Mouse (Mus musculus) layer of hippocampus, postnatal 14 days (tissue): Measurements from ENCODE around the gene Tenm3. TPM values are rescaled to one million over a fixed set of nuclear protein-coding genes. Genes with fewer than 3 reads are reported as not detected.

Experiments
- DNase-seq, 2 experiments: peaks; one replicate each; pipeline ENCODE4 v3.0.0; 2021 to 2022; ENCODE audit warnings: low spot score in 2 of 2, mixed read lengths in 1 of 2
- total RNA-seq, 2 experiments: library from RNA; stranded (reverse); gene quantifications; 2 replicates each; pipeline ENCODE4 v1.2.3; 2021

The Tenm3 gene
- total RNA-seq, 2 experiments from 2014 or later: 79.8 to 101 TPM

DNA sequence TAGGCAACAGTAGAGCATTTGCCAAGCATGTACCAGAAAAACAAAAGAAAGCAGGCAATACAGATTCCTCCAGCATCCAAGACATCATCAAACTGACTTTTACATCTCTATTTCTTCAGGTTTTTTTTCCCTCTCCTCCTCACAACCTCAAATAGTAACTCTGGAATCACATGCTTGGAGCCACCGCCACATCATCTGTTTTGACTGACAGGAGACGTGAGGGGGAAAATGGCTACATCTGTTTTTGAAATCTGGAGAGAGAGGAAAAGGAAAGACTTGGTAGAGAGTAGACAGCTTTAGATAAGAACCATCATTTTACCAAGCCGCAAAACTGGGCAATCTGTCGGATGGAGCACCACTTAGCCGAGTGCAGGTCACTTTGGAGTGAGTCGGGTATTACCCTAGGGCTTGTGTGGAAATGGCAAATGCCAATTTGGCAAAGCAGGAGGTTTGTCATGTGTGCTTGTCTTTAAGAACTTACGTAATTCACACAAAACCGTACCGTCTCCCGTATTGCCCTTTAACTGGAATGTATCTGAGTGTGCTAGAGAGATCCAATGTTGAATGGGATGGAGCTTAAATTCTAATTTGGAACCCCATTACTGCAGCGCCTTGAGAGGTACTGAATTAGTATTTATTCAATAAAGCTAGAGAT is 312.7 kb downstream of the Tenm3 start:
- no peak for DNase-seq

DNA sequence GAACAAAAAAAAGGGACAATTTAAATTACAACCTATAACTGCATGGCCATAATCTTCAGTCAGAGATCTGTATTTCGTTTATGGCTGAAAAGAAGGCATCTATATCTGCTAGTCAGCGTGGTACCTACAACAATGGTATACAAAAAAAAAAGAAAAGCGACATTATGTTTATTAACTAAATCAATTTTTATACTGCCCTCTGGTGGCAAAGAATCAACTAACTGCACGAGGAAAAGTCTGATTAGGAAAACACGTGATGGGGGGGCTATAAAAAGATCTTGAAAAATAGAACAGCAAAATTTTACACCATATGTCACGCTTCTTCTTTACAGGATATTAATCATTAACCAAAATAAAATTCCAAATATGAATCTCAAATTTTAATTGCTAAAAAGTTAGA is 316.3 kb downstream of the Tenm3 start:
- peak in 1 of 2 experiments; percentile 69 for DNase-seq

DNA sequence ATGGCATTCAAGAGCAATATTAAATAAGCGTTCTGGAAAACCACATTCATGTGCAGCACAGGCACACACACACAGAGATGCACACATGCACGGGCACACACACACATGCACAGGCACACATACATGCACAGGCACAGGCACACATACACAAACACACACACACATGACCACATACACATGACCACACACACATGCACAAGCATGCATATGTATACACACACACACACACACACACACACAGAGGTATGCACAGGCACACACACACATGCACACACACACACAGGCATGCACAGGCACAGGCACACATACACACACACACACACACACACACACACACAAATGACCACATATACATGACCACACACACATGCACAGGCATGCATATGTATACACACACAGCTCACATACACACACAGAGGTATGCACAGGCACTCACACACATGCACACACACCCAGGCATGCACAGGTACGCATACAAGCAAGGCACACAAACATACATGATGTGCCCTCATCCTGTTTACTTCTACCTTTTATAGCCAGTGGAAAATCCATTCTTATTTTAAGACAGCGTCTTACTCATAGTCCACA is 321.1 kb downstream of the Tenm3 start:
- no peak for DNase-seq

DNA sequence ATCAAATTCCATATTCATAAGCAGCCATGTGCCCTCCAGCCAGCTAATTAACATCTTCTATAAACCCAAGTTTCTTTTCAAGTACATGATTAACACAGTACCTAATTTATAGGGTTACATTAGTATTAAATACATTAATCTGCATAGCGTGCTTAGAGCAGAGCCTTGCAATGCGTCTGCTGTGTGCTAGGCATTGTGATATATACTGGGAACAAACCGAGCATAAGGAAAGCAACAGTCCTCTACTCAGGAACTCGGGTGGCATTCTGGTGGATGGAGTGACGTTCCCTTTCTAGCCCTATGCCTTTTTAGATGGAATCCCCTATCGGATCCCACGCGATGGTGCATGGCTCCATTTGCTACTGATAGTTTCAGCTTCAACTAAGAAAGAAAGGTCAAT is 321.7 kb downstream of the Tenm3 start:
- no peak for DNase-seq

DNA sequence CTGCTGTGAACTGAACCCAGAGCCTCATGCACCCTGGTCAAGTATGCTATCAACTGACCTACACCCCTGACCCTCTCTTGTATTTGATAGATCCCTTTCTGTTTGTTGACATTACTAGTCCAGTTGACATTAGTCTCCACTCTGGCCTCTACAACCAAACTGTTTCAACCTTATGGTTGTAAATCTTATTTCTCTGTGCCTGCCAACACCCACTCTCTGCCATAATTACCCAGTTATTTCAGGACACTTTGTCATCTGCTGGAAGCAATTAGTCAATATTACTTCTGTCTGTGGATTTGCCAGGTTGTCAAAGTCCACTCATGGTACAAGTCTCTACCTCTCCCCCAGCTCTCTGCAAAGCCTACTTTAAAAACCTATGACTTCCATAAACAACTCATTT is 326.3 kb downstream of the Tenm3 start:
- DNase-seq: no peak

DNA sequence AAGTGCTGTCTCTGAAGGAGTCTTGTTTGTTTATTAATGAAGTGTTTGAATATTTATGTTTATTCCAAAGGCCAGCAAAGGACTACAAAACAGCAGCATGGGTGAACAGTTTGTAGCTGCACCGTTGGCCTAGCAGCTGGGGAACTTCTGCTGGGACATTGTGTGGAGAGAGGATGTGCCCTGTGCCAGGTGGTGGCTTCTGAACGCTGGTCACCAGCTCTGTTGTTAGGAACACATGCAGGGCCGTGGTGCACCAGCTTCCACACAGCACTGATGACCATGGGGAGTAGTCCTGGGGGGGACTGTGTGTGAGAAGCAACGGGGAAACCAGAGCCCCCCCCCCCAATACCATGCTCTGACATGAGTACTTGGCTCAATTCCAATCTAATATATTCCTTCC is 329.5 kb downstream of the Tenm3 start:
- no peak for DNase-seq

DNA sequence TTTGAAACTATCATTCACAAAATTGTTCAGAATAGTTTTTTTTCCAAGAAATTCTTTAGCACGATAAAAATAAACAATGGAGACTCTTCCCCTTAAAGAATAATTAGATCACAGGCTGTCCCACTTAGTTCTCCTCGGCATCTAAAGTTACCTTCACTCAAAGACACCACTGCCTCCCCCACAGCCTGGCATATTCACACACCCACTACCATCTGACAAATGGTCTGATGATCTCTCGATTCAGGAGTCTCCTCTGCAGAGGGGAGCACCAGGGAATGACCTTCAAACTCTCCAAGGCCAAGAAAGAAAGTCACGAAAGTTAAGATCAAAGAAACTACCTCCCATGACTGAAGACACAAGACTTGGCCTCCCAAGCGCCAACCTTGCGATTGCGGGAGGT is 329.9 kb downstream of the Tenm3 start:
- DNase-seq: no peak

DNA sequence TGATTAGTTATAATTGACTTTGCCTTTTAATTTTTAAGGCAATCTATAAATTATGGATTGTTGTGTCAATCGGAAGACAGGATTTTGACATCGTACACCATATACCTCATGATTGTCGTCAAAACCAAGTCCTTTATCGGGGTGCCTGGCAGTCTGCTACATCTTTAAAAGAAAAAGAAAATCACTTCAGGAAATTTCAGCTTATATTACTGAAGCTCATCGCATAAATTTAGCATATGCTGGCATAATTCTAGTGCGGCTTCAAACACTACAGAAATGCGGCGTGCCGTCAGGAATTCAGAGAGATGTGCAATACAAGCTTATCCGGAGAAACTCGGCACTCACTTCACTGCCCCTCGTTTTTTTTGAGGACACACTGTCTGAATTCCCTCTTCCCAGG is 332.2 kb downstream of the Tenm3 start:
- DNase-seq: no peak

DNA sequence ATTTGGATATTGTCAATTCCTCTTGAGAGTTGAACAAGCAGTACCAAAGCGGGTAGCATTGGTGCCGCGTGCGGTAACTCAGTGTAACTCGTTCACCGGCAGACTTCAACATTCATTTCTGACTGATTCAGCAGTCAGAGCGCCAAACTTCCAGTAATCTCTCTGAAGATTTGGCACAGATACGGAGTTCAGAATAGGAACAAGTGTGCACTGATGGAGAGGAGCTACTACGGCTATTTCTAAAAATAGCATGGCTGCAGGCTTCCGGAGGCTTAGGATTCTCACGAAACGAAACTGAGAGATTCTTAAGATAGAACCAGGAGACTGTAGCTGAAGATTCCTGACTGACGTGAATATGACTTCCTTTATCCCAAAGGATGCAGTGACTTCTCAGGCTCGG is 332.6 kb downstream of the Tenm3 start:
- peak in 1 of 2 experiments; percentile 50 for DNase-seq

DNA sequence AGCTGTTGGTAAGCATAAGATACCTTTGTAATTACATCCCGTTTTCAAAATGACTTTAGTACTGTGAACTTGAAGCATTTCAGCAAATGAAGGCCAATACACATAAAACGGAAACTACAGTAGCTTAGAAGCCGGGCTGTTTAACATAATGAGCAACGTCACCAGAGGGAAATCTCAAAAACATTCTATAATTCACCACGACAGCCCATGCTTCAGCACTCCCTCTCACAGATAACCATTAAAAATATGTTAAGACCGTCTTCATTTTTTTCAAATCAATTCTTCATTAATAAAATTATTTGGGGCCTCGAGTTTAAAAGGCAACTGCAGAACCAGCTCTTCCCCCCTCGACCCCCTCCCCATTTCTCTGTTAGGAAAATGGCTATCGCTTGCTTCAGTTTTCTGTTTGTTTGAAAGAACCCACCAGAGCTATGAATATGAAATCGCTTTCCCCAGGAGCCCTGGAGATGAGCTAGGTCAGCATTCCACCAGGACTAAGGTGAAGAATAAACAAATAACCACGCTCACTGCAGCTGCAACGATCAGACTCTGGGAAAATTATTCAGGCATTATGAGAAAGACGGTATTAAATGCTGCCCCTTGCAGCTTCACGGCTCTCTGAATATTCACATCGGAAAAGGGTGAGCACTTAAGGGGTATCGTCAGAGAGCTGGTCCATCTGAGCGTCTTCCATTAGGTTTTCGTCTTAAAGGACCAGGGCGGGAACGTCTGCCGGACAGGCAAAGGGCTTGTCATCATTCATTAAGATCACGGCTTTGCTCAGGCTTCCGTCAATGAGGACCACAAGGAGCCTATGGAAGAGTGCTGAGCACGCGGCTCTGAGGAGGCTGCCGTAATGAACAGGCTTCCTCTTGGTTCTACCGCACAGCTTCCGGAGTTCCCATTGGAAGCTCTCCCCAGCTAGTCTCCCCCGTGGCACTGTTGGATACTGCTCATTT is 334.8 kb downstream of the Tenm3 start:
- DNase-seq: no peak

DNA sequence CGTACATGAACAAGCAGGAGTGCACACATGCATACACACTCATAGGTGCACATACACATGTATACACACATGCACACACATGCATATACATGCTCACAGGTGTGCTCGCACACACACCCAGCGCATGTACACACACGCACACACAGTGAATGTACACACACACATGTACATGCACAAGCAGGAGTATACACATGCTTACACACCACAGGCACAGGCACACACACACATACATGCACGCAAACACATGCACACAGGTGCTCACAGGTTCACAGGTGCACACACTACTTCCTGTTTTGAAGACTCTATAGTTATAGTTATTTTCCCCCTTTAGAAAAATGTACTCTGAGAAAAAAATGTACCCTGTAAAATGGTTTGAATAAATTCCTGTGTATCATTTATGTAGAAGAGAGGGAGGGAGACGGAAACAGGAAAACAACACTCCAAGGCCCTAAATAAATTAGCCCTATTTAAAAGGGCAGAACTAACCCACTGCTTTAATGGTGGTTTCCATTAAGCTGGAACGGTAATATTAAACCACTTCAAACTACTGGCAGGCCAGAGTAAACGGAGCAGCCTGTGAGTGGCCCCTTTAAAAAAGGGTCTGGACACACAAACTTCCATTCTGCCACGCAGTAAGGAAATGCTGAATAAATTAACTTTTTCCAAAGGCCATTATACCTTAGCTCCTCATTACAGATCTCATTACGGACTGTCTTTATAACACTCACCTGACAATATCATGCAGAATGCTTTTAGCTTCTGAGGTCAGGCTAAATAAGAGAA is 335.8 kb downstream of the Tenm3 start:
- DNase-seq: no peak

DNA sequence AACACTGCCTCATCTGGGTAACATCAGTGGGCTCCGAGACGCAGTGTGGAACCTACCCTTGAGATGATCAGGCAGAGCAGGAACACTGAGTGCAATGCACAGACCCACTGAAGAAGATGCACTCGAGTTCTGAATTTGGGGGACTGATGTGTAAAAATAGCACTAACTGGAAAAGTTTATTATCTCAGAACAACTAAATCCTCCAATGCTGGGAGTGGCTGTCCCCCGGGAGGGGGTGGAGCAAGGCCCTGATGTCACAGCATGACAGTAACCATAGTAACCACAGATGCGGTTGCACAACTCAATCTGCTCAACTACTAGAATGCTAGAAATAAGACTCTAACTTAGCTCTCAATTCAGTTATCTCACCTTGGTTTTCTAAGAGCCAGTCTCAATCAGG is 351.3 kb downstream of the Tenm3 start:
- no peak for DNase-seq

DNA sequence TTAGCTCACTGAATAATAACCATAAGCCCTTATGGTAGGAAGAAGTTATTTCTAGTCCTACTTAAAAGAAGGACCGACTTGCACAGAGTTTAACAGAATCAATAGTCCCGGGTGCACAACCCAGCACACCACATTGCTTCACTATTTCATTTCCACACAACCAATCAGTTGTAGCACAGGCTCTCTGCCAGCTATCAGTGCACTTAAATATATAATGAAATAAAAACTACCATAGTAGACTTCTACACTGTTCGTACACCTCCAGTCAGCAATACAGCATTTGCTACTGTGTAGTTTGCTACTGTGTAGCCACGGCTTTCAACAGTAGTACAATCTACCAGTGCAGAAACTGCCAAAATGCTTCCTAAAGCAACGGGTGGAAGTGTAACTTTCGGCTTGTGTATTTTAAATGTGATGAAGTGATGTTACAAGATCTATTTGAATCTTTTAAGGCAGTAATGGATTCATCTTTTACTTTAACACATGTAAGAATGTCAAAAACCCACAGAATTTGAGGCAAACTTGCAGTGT is 353.1 kb downstream of the Tenm3 start:
- no peak for DNase-seq

DNA sequence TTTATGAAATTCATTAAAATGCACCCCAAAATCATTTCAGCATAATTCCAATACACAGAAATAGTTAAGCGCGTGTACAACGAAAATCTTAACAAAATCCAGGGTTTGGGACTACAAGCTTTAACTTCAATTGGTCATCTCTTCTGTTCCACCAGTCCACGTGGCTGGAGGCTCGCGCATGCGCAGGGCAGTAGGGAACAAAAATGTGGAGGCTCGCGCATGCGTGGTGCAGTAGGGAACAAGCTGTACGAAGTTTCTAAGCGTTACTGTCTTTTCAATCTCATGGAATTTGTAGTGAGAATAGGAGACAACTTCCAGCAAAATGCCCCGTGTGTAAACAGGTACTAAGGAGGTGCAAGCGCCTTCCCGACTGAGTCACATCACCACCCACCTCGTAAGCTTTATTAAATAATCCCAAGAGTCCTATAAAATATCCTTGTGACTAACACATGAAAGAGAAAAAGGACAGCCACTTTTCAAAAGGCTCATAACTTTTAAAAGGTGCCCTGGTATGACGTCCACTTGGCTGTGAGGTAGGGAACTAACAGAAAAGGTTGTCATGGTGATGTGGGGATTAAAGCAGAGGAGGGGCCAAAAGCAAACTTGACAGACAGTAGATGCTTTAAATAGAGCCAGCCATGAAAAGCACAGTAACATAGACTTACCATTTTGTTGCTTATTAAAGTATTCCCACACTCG is 353.7 kb downstream of the Tenm3 start:
- no peak for DNase-seq

DNA sequence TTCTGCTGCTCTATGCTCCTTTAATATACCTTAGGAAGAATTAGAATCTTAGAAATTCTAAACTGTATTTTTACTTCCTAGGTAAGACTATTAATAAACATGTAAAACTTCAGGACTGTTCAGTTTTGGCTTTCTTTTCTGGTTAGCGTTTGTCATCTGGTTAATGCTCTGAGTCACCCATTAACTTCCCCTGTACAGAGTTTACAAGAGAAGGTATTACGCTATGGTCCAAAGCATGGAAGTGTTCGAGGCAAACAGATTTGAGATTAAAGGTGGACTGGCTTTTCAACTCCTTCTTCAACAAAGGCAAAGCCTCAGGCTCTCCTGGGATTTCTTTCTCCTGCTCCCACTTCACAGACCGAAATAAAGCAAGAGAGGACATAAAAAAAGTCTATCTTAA is 354.3 kb downstream of the Tenm3 start:
- no peak for DNase-seq

DNA sequence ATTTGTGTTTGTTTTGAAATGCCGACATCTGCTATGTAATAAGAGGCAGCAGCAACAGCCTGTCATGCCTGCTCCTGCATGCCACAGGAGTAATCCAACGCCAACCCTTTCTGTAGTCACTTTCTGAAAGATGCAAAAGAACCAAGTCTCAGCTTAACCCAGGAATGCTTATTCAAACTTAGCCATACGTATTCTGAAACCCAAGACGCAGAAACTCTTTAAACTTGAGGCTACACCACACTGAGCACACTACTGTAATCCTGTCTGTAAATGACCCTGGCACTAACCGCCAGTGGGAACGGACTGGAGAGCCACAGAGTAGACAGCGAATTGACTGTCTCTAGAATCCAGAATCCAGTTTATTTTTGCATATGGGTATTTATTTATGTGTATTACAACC is 354.9 kb downstream of the Tenm3 start:
- DNase-seq: no peak

DNA sequence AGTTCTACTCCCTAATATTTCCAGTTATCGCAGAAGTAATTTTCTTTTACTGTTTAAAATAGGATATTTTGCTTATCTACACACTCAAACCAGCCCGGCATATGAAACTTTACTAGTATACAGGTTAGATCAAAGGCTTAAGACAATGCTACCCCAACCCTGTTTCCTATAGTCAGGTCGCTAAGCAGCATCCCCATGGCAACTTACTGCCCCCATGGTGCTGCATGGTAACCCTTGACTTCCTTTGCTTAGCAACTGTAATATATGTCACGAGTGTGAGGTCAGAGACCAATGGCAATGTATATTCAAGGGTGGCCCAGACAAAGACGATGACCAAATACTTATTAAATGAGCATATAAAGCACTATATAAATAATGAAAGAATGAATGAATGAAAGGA is 359.6 kb downstream of the Tenm3 start:
- DNase-seq: no peak

DNA sequence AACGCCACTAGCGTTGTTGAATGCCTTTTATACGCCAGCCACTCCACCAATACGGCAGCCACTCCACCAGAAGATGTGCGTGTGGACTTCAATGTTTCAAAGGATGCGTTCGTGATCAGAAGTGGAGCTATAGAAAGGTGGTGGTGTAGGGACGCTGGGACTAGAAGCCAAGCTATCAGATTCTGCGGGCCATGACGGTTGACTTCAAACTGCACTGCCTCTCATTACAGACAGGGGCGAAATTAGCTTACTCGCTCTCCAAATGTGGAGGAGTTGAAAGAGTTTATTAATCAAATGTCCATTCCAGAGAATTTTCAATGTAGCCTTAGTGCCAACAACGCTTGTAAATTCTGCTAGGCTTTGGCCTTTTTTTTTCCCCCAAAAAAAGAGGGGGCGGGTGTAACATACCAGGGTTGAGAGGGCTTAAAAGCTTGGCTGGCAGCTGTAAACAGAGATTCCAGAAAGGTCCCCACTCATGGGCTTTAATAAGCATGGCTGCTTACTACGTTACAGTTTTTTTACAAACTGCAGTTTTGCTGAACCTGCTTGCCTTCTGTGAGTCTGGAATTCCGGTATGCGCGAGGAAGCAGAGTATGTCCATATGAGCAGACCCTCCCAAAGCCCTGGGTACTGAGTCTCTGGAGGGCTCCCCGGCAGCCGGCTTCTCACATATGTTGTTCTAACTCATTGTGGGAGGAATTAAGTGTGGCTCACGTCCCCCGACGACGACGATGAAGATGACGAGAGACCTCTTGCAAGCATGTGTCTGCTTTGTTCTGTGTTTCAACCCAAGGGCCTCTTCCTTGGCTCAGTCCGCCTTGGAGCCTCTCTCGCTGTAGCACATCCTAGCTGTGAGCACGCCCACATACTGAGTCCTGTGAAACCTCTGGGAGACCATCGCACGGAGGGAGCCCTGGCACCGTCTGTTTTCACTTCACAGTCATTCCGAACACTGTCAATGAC is 361.8 kb downstream of the Tenm3 start:
- DNase-seq: no peak

DNA sequence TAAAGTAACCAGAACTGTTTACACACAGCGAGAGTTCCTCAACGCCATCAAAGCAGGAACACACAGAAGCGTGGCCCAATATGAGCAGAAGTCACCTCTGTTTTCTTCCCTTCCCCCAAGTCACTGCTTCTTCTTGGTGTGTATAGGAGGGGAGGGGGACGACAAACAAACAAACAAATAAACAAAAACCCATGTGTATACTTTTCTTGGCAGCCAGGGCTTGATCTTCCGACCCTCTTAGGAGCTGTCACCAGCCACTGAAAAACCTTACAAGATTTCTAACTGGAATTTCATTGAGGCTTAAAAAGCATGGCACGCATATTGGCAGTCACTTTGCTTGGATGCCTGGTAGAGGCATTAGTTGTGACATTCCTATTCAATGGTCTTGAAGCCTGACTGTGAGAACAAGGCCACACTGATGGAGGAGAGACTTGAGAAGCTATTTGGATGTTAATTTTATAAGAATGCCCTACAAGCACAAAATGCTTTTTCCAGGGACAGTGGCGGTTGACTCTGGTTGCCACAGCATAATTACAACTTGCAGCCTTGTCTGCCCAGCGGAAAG is 366.3 kb downstream of the Tenm3 start:
- no peak for DNase-seq
